Mouse (Mus musculus) heart, embryonic 13.5 days (tissue): ENCODE measurements around the gene Zfp202. TPM values are rescaled to one million over a fixed set of nuclear protein-coding genes. Genes with fewer than 3 reads are reported as not detected.

Experiments used
- ATAC-seq: fragments of 200-750 bp; cut with Nextera tagmentation; 2 replicates; pipeline ENCODE4 v1.8.0; 2017; ENCODE audit warnings: moderate TSS enrichment; ENCODE audit not compliant: insufficient number of reproducible peaks, low FRiP score, low TSS enrichment; ENCODE audit errors: extremely low read depth
- H3K27ac ChIP-seq: fragments of 300-500 bp; sonication (generic); replicated peaks from 2 replicates; pipeline ENCODE4 v1.5.1; 2015; ENCODE audit warnings: moderate library complexity, mild to moderate bottlenecking, inconsistent platforms
- H3K27me3 ChIP-seq: fragments of 300-500 bp; sonication (generic); replicated peaks from 2 replicates; pipeline ENCODE4 v1.6.1; 2015; ENCODE audit warnings: mild to moderate bottlenecking, inconsistent platforms
- H3K36me3 ChIP-seq: fragments of 300-500 bp; sonication (generic); 2 replicates; pipeline ENCODE4 v1.6.1; 2015; ENCODE audit warnings: mild to moderate bottlenecking, inconsistent platforms
- H3K4me1 ChIP-seq: fragments of 300-500 bp; sonication (generic); 2 replicates; pipeline ENCODE4 v1.6.1; 2015; ENCODE audit warnings: inconsistent platforms
- H3K4me2 ChIP-seq: fragments of 300-500 bp; sonication (generic); 2 replicates; pipeline ENCODE4 v1.6.1; 2015; ENCODE audit warnings: inconsistent platforms, mild to moderate bottlenecking, moderate library complexity
- H3K4me3 ChIP-seq: fragments of 300-500 bp; sonication (generic); 2 replicates; pipeline ENCODE4 v1.5.1; 2015; ENCODE audit warnings: moderate library complexity, mild to moderate bottlenecking, inconsistent platforms
- H3K9ac ChIP-seq: fragments of 300-500 bp; sonication (generic); 2 replicates; pipeline ENCODE4 v1.6.1; 2015; ENCODE audit warnings: inconsistent platforms, mild to moderate bottlenecking, moderate library complexity
- H3K9me3 ChIP-seq: fragments of 300-500 bp; sonication (generic); 2 replicates; pipeline ENCODE4 v1.6.1; 2016; ENCODE audit warnings: inconsistent platforms
- WGBS: fragments of 180-500 bp; shearing (Covaris S2); methylation state at CpG from one replicate; pipeline ENCODE4 v1.1.7; 2015; ENCODE audit warnings: mixed read lengths; 5-methylcytosine and 5-hydroxymethylcytosine counted together
- polyA plus RNA-seq: library from polyadenylated mRNA; unstranded; fragments of >200 nt; fragmentation: Nextera tagmentation; extraction: Ambion mirVana; gene quantifications from 2 replicates; pipeline ENCODE4 v1.2.1, GENCODE M21; 2015

Zfp202 gene
- polyA plus RNA-seq, 1 experiment from 2014 or later = 3.7 TPM

GRCm38 (mm10) chr9:40216651-40217050 lies 24.5 kb downstream of the Zfp202 start:
- no peaks in the 10 kb centered on the region for H3K4me1 ChIP-seq
- no peak for ATAC-seq
- H3K9me3 ChIP-seq = no peaks in the 10 kb centered on the region
- no peak overlapping the region for H3K27ac ChIP-seq
- WGBS = 64% methylated on average over 4 of the region's 4 CpGs
- no peak overlapping the region for H3K9ac ChIP-seq
- peaks cover 16% of the 10 kb centered on the region for H3K36me3 ChIP-seq
- no peak overlapping the region for H3K4me3 ChIP-seq
- H3K27me3 ChIP-seq = no peaks in the 10 kb centered on the region
- no peak overlapping the region for H3K4me2 ChIP-seq

DNA sequence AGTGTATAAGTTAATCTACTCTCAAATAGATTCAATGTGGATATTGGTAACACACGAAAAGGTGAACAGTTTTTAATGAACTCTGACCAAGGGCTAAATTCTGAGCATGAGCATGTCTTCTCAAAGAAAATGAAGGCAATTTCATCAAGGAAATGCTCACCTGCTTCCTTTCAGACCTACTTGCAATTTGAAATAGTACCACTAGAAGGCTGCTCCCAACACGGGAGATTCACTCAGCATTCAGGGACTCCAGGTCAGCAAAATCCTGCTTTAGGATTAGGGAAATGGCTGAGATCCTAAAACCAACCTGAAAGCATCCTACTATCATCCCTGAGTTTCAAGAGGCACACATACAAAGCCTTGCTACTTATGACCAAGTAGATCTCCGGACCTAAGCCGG lies 32.2 kb downstream of the Zfp202 start:
- H3K27ac ChIP-seq = no peak overlapping the region
- H3K4me3 ChIP-seq = no peak overlapping the region
- H3K27me3 ChIP-seq = no peaks in the 10 kb centered on the region; the same call in 1 of the 2 replicates
- H3K36me3 ChIP-seq = no peaks in the 10 kb centered on the region
- 63% methylated on average over 4 of the region's 4 CpGs for WGBS
- no peak overlapping the region for H3K9ac ChIP-seq
- no peaks in the 10 kb centered on the region for H3K9me3 ChIP-seq
- H3K4me2 ChIP-seq = no peak overlapping the region
- no peak for ATAC-seq
- no peaks in the 10 kb centered on the region for H3K4me1 ChIP-seq

DNA sequence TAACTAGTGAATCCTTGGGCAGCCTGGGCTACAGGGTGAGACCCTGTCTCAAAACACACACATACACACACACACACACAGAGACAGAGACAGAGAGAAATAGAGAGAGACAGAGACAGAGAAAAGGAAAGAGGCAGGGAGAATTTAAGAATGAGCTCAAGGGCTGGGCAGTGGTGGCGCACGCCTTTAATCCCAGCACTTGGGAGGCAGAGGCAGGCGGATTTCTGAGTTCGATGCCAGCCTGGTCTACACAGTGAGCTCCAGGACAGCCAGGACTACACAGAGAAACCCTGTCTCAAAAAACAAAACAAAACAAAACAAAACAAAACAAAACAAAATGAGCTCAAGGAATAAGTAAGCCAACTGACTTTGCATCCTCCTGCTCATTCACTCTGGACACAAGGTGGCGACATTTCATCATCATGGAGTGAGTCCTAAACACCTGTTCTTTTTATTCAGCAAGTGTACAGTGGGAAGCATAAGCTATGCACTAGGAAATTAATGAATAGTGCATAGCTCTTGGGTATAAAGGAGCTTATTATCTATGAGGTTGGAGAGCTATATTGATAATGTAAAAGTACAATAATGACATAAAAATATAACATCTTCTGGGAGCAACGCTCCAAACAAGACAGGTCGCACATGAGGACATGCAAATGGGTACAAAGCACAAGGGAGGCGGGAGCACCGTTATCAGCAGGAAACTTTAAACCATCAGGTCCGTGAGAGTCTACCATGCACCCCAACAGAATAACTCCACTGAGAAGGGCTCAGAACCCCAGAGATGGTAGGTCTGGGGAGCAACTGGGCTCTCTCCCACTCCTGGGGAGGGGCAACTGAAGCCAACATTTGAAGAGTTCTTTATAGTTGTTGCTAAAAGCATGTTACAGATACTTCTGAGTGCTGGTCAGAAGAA lies 36.0 kb downstream of the Zfp202 start:
- no peak overlapping the region for H3K4me2 ChIP-seq
- peaks cover 5% of the 10 kb centered on the region; the same call in 1 of the 2 replicates for H3K9me3 ChIP-seq
- no peak overlapping the region for H3K27ac ChIP-seq
- no peak for ATAC-seq
- no peaks in the 10 kb centered on the region; the same call in 1 of the 2 replicates for H3K27me3 ChIP-seq
- no peaks in the 10 kb centered on the region for H3K4me1 ChIP-seq
- H3K36me3 ChIP-seq = no peaks in the 10 kb centered on the region
- 55% methylated on average over 10 of the region's 10 CpGs for WGBS
- no peak overlapping the region for H3K9ac ChIP-seq
- no peak overlapping the region for H3K4me3 ChIP-seq

- no peaks in the 10 kb centered on the region for H3K36me3 ChIP-seq
- 49% methylated on average over 6 of the region's 6 CpGs for WGBS
- no peak overlapping the region for H3K27ac ChIP-seq
- H3K4me1 ChIP-seq = no peaks in the 10 kb centered on the region
- no peaks in the 10 kb centered on the region; the same call in 1 of the 2 replicates for H3K27me3 ChIP-seq
- H3K4me3 ChIP-seq = no peak overlapping the region
- no peak overlapping the region for H3K4me2 ChIP-seq
- H3K9ac ChIP-seq = no peak overlapping the region
- no peak for ATAC-seq
- H3K9me3 ChIP-seq = peaks cover 5% of the 10 kb centered on the region; the same call in 1 of the 2 replicates
Measured at GRCm38 (mm10) chr9:40228804-40229331, 36.8 kb downstream of the Zfp202 start.

GRCm38 (mm10) chr9:40229479-40229878 lies 37.4 kb downstream of the Zfp202 start:
- H3K4me1 ChIP-seq = no peaks in the 10 kb centered on the region
- H3K27ac ChIP-seq = no peak overlapping the region
- WGBS = 55% methylated on average over 5 of the region's 5 CpGs

DNA sequence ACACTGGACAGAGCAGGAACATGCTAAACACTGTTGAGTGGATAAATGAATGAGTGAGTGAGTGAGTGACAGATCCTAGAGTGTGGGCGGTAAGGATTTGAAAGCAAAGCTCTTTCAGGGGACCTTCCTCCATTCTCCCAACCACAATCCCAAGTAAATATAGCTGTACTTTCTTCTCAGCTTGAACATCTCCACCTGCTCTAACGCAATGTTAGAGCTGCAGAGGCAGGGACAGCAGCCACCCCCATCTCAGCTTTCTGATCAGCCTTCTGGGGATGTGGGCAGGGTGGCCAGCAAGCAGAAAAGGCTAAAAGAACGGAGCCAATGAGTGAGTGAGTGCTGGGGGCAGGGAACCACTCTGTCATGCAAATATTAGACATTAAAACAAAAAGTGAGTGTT lies 38.9 kb downstream of the Zfp202 start:
- Histone ChIP-seq H3K27me3 (no peaks in the 10 kb centered on the region; the same call in 1 of the 2 replicates), H3K36me3 (no peaks in the 10 kb centered on the region), H3K4me1 (no peaks in the 10 kb centered on the region), H3K4me2 (no peak overlapping the region), H3K4me3 (no peak overlapping the region), H3K9me3 (peaks cover 5% of the 10 kb centered on the region; the same call in 1 of the 2 replicates), H3K27ac (no peak overlapping the region), H3K9ac (no peak overlapping the region)
- ATAC-seq = no peak
- 72% methylated on average over 3 of the region's 3 CpGs for WGBS

More at GRCm38 (mm10) chr9:40229479-40229878, 37.4 kb downstream of the Zfp202 start:
- no peaks in the 10 kb centered on the region for H3K36me3 ChIP-seq
- no peaks in the 10 kb centered on the region; the same call in 1 of the 2 replicates for H3K27me3 ChIP-seq
- no peak overlapping the region for H3K9ac ChIP-seq
- no peak overlapping the region for H3K4me2 ChIP-seq
- ATAC-seq = no peak
- peaks cover 5% of the 10 kb centered on the region; the same call in 1 of the 2 replicates for H3K9me3 ChIP-seq
- no peak overlapping the region for H3K4me3 ChIP-seq

- H3K27me3 ChIP-seq = no peaks in the 10 kb centered on the region; the same call in 1 of the 2 replicates
- H3K9ac ChIP-seq = no peak overlapping the region
- peaks cover 5% of the 10 kb centered on the region; the same call in 1 of the 2 replicates for H3K9me3 ChIP-seq
- no peak overlapping the region for H3K4me2 ChIP-seq
- no peak overlapping the region for H3K4me3 ChIP-seq
- H3K36me3 ChIP-seq = no peaks in the 10 kb centered on the region
- 70% methylated on average over 10 of the region's 10 CpGs for WGBS
- no peaks in the 10 kb centered on the region for H3K4me1 ChIP-seq
- no peak overlapping the region for H3K27ac ChIP-seq
- no peak for ATAC-seq
Measured at GRCm38 (mm10) chr9:40234233-40235072, 42.3 kb downstream of the Zfp202 start.

DNA sequence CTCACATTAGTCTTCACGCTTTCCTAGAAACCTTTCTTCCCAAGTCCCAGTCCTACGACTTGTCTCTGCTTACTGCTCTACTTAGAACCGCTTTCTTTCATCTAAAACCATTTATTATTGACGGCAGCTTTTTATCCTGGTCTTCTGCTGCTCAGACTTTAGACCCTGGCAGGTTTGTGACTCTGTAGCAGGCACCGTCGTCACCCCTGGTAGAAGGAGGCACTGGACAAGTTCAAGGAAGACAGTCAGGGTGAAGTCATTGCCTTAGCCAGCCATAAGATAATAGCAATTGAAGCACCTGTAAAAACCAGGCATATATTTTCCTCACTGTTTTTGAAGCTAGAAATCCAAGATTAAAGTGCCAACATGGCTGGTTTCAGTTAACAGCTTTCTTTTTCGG lies 43.1 kb downstream of the Zfp202 start:
- H3K27ac ChIP-seq = no peak overlapping the region
- no peaks in the 10 kb centered on the region for H3K4me1 ChIP-seq
- WGBS = 86% methylated on average over 7 of the region's 7 CpGs
- no peaks in the 10 kb centered on the region for H3K36me3 ChIP-seq
- H3K9me3 ChIP-seq = peaks cover 5% of the 10 kb centered on the region; the same call in 1 of the 2 replicates
- H3K4me2 ChIP-seq = no peak overlapping the region
- H3K9ac ChIP-seq = no peak overlapping the region
- ATAC-seq = no peak
- peaks cover 7% of the 10 kb centered on the region for H3K27me3 ChIP-seq
- H3K4me3 ChIP-seq = no peak overlapping the region

DNA sequence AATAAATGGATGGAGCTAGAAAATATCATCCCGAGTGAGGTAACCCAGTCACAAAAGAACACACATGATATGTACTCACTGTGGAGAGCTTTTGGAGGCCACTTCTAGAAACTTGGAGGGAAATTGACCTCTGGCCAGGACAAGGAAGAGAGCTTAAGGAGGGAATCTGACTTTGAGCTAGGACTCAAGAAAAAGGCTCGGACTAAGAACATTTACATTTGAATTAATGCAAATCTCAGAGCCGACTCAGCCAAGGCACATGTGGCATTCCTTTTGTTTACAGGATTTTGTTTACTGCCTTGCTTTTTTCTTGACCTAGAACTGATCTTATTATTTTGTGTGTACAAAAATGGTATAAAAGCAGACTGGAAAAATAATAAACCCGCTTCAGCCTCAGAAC lies 47.6 kb downstream of the Zfp202 start:
- H3K4me1 ChIP-seq = peaks cover 18% of the 10 kb centered on the region
- H3K9ac ChIP-seq = no peak overlapping the region
- WGBS = 34% methylated on average over 4 of the region's 4 CpGs
- peaks cover 18% of the 10 kb centered on the region for H3K27me3 ChIP-seq
- ATAC-seq = no peak
- no peak overlapping the region for H3K4me3 ChIP-seq
- H3K4me2 ChIP-seq = no peak overlapping the region
- no peak overlapping the region for H3K27ac ChIP-seq
- no peaks in the 10 kb centered on the region for H3K9me3 ChIP-seq
- no peaks in the 10 kb centered on the region for H3K36me3 ChIP-seq

DNA sequence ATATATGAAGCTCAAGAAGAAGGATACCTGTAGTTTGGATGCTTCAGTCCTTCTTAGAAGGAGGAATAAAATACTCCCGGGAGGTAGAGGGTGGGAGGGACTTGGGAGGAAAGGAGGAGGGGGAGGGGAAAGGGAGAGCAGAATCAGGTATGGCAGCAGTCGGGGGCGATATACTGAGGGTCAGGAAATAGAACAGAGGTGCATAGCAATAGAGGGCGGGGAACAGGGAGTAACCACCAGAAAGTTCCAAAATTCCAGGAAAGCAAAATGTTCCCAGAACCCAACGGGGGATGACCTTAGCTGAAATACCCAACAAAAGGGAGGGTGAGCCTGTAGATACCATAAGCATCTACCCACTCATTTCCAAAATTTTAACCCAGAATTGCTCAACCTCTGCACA lies 48.2 kb downstream of the Zfp202 start:
- no peak for ATAC-seq
- Histone ChIP-seq H3K9ac (no peak overlapping the region), H3K27ac (no peak overlapping the region), H3K4me2 (no peak overlapping the region), H3K27me3 (peaks cover 18% of the 10 kb centered on the region), H3K9me3 (no peaks in the 10 kb centered on the region), H3K36me3 (no peaks in the 10 kb centered on the region), H3K4me1 (peaks cover 23% of the 10 kb centered on the region), H3K4me3 (no peak overlapping the region)
- 18% methylated on average over 5 of the region's 5 CpGs for WGBS
